Mouse (Mus musculus) spleen, adult 2 months (tissue): ENCODE data around the gene Akap10. TPM values are rescaled to one million over a fixed set of nuclear protein-coding genes. Genes with fewer than 3 reads are reported as not detected.

ENCODE experiments used
- DNase-seq, 2 experiments: peaks; one replicate each; pipeline versions ENCODE4 v3.0.0 to v3.0.0-alpha.2; 2012 to 2021; ENCODE audit warnings: low spot score in 2 of 2, low read depth in 1 of 2
- H3K27ac ChIP-seq: fragments of 200-500 bp; 2 replicates; pipeline ENCODE4 v1.5.1; 2012; ENCODE audit warnings: low read length, inconsistent platforms; ENCODE audit not compliant: insufficient read depth
- H3K27me3 ChIP-seq: fragments of 200-500 bp; 2 replicates; pipeline ENCODE4 v1.6.1; 2012; ENCODE audit warnings: mild to moderate bottlenecking, moderate library complexity, low read length, inconsistent platforms; ENCODE audit not compliant: control insufficient read depth, insufficient read depth
- H3K36me3 ChIP-seq: fragments of 200-500 bp; 2 replicates; pipeline ENCODE4 v1.6.1; 2012; ENCODE audit warnings: mild to moderate bottlenecking, low read length, inconsistent platforms; ENCODE audit not compliant: control insufficient read depth, insufficient read depth
- H3K4me1 ChIP-seq: fragments of 200-500 bp; 2 replicates; pipeline ENCODE4 v1.6.1; 2011; ENCODE audit warnings: inconsistent platforms; ENCODE audit not compliant: control insufficient read depth, insufficient read depth, insufficient read length
- H3K4me3 ChIP-seq: fragments of 200-500 bp; 2 replicates; pipeline ENCODE4 v1.5.1; 2011; ENCODE audit warnings: mild to moderate bottlenecking, inconsistent platforms; ENCODE audit not compliant: insufficient read depth, insufficient read length; ENCODE audit errors: extremely low read depth
- CTCF ChIP-seq: fragments of 200-500 bp; IDR thresholded peaks from 2 replicates; pipeline ENCODE4 v1.5.1; 2011; ENCODE audit warnings: mild to moderate bottlenecking, inconsistent platforms; ENCODE audit not compliant: insufficient read depth, insufficient read length, insufficient replicate concordance; ENCODE audit errors: extremely low read depth
- POLR2A ChIP-seq: fragments of 200-500 bp; IDR thresholded peaks from 2 replicates; pipeline ENCODE4 v1.6.1; 2011; ENCODE audit warnings: low read depth, low read length, inconsistent platforms
- WGBS: fragments of 180-500 bp; shearing (Covaris S2); methylation state at CpG from one replicate; pipeline ENCODE4 v1.1.7; 2018; 5-methylcytosine and 5-hydroxymethylcytosine counted together
- polyA plus RNA-seq: library from polyadenylated mRNA; depleted of rRNA; stranded (reverse); fragments of >200 nt; gene quantifications from 2 replicates; pipeline ENCODE4 v1.2.3, GENCODE M21; 2012; rRNA removed

Akap10 gene
- polyA plus RNA-seq, 1 experiment, result 10.9 TPM

- H3K4me1 ChIP-seq, result peaks cover 2% of the 10 kb centered on the region; the same call in 1 of the 2 replicates
- no peak overlapping the region; the same call in 1 of the 2 replicates for H3K27ac ChIP-seq
- H3K36me3 ChIP-seq, result peaks cover 3% of the 10 kb centered on the region
- TF ChIP-seq CTCF (no peak), POLR2A (no peak)
- no peak overlapping the region for H3K4me3 ChIP-seq
- DNase-seq, result no peak
- WGBS, result 79% methylated on average over 1 of the region's 1 CpGs
- no peaks in the 10 kb centered on the region for H3K27me3 ChIP-seq
These were observed 90.9 kb downstream of the Akap10 start for GRCm38 (mm10) chr11:61839182-61839581.

Other genes starting within 250 kb of the Akap10 start
- gene Fam83g, start 246.2 kb downstream of the Akap10 start, polyA plus RNA-seq, result 1.3 and 2.0 TPM in 2 replicates
- 0.06 TPM in 1 of 2 replicates, not detected in the other for gene Slc5a10, start 209.4 kb downstream of the Akap10 start, polyA plus RNA-seq
- 13.3 and 14.7 TPM in 2 replicates for gene Prpsap2, start 168.2 kb downstream of the Akap10 start, polyA plus RNA-seq
- gene Ulk2, start 75.2 kb downstream of the Akap10 start, polyA plus RNA-seq, result 36.1 and 37.8 TPM in 2 replicates
- gene Specc1, start 26.5 kb upstream of the Akap10 start, polyA plus RNA-seq, result 11.0 and 28.9 TPM in 2 replicates